Comparison of ENCODE assay signal across 26 mouse cellular contexts in the genomic region with DNA sequence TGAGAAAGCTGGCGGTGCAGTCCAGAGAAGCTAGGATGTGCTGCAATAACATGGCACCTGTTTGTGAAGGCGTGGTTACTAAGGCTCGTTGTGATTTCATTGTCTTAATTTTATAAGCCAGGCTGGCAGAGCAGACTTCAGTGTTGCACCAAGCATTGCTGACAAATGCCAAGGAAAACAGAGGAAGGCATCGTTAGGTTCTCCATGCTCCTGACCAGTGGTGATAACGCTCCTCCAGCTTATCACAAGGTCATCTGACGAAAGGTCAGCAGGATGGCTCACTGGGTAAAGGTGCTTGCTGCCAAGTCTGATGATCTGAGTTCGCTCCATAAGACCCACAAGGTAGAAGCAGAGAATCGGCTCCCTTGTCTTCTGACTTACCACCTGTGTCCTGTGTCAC. TPM values are rescaled to one million over a fixed set of nuclear protein-coding genes. Genes with fewer than 3 reads are reported as not detected.
"Had no signal": no experiment of that assay in that cellular context is flagged by ENCODE, and none has a peak within 500 bp of the region (broad histone marks: within the 10 kb centered on the region; RNA-seq: fewer than 3 reads in every experiment).

No protein-coding gene starts in this region.

- DNase-seq: gastrocnemius, postnatal 14 days; gastrocnemius, postnatal 36 days; heart, adult 18-20 months; heart, postnatal 14 days; heart, postnatal 36 days; kidney, adult 11 months; kidney, adult 2 months; kidney, adult 9 months; kidney, postnatal 14 days; kidney, postnatal 36 days; layer of hippocampus, adult 9-11 months; layer of hippocampus, postnatal 36 days; left cerebral cortex, postnatal 4 days had no signal

- H3K27me3 ChIP-seq: heart, embryonic 15.5 days; hindbrain, embryonic 15.5 days; kidney, embryonic 15.5 days had no signal

- ATAC-seq: hindbrain, postnatal 0 days; intestine, embryonic 16.5 days; liver, embryonic 12.5 days had no signal

- H3K4me3 ChIP-seq: heart, embryonic 13.5 days; heart, embryonic 15.5 days; hindbrain, embryonic 13.5 days; hindbrain, embryonic 15.5 days; kidney, embryonic 15.5 days; limb, embryonic 13.5 days; limb, embryonic 15.5 days; liver, embryonic 12.5 days had no signal

- H3K36me3 ChIP-seq: heart, embryonic 13.5 days; heart, embryonic 15.5 days; hindbrain, embryonic 13.5 days; hindbrain, embryonic 15.5 days; kidney, embryonic 15.5 days; limb, embryonic 13.5 days; limb, embryonic 15.5 days; liver, embryonic 12.5 days had no signal

- H3K27ac ChIP-seq: heart, embryonic 13.5 days; heart, embryonic 15.5 days; hindbrain, embryonic 13.5 days; hindbrain, embryonic 15.5 days; hindbrain, postnatal 0 days; kidney, embryonic 15.5 days; kidney, postnatal 0 days; limb, embryonic 13.5 days; limb, embryonic 15.5 days; liver, embryonic 12.5 days; liver, embryonic 14.5 days had no signal

- H3K4me1 ChIP-seq: hindbrain, embryonic 13.5 days; hindbrain, embryonic 15.5 days; kidney, embryonic 15.5 days; liver, embryonic 12.5 days had no signal

- H3K9me3 ChIP-seq: heart, embryonic 13.5 days; heart, embryonic 15.5 days; hindbrain, embryonic 13.5 days; hindbrain, embryonic 15.5 days; kidney, embryonic 15.5 days; limb, embryonic 13.5 days; limb, embryonic 15.5 days; liver, embryonic 12.5 days had no signal

RNA-seq across cellular contexts. Expression of a gene that starts 7.4 kb away (rescaled TPM):
- total RNA-seq: hematopoietic stem cell, adult 5-6 weeks had no signal
